Mouse (Mus musculus) telencephalon, adult 2 months (tissue): ENCODE results near the gene Kremen1.

Experiments used
- DNase-seq: peaks from one replicate; pipeline ENCODE4 v3.0.0-alpha.2; 2011; ENCODE audit warnings: low read depth, low spot score

Kremen1 gene

GRCm38 (mm10) chr11:5215401-5216187 is 45.8 kb downstream of the Kremen1 start:
- no peak for DNase-seq

DNA sequence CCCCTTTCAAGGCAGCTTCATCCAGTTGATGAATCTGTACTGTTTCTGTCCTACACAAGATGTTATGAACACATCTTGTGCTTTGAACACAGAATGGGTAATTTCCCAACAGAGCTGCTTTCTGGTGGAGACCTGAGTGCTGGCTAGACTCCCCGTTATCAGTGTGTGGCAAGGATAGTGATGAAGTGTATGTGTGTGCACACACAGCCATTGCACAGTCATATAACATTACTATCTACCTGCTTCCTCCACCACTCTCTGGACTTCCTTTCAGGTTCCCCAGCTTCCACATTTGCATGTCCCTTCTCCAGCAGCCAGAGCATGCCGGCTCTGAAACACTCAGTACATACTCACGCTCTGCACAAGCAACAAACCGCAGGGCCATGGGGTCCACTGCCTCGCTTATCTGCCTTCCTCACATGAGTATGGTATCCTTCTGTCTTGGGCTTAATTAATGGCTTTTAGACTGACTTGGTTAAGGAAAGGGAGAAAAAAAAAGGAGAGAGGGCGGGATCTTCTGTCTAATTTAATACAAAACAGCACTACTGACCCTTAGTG is 46.8 kb downstream of the Kremen1 start:
- no peak for DNase-seq

DNA sequence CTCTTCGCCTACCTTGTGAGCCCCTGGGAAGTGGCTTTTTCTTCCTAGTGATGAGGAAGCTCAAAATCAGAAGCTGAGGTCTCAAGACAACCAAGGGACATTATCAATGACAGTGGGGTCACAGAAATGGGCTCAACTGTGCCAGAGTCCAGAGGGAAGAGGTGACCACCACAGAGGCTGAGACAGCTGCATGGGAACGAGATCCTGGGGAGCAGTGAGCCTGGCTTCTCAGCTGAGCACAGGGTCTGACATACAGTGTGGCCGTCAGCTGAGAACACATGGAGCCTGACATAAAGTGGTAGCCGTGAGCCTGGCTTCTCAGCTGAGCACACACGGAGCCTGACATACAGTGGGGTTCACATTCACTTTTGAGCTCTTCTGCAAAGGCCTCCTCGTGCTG is 58.3 kb downstream of the Kremen1 start:
- DNase-seq = no peak

- DNase-seq = no peak
These were observed 59.3 kb downstream of the Kremen1 start for GRCm38 (mm10) chr11:5201799-5202680.

DNA sequence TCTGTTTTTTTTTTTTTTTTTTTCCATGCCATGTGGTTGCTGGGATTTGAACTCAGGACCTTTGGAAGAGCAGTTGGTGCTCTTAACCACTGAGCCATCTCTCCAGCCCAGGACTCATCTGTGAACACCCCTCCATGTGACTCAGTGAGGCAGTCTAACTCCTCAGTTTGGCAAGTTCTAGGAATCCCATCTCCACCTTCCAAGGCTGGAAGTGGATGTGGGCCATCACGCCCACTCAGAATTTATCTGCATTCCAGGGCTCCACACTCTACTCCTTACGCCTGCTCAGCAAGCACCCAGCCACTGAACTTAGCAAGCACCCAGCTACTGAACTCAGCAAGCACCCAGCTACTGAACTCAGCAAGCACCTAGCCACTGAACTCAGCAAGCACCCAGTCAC is 61.5 kb downstream of the Kremen1 start:
- no peak for DNase-seq

- no peak for DNase-seq
These were observed 64.3 kb downstream of the Kremen1 start for GRCm38 (mm10) chr11:5197068-5197467.

GRCm38 (mm10) chr11:5196583-5196982 is 64.8 kb downstream of the Kremen1 start:
- DNase-seq = no peak

- DNase-seq = no peak
These were observed 67.8 kb downstream of the Kremen1 start for GRCm38 (mm10) chr11:5193576-5193881.

- no peak for DNase-seq
These were observed 68.3 kb downstream of the Kremen1 start for GRCm38 (mm10) chr11:5192840-5193575.

DNA sequence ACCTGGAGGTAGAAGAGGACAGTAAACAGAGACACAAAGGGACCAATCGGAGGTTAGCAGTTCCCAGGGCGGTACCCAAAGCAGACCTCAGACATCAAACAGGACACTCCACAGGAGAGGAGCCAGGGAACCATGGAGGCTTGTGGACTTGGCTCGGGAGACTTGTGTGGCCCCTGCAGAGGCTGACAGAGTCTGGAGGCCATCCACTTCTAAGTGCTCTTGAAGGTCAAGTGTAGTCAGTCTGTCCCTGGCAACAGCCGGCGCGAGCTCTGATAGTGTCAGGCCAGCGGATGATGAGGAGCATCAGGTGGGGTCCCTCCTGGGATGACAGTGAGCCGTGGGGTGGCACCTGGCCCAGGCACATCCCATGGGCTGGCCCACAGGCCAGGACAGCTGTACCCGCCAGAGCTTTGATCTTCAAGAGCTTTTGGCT is 69.3 kb downstream of the Kremen1 start:
- DNase-seq = no peak

GRCm38 (mm10) chr11:5189239-5189933 is 72.0 kb downstream of the Kremen1 start:
- no peak for DNase-seq

DNA sequence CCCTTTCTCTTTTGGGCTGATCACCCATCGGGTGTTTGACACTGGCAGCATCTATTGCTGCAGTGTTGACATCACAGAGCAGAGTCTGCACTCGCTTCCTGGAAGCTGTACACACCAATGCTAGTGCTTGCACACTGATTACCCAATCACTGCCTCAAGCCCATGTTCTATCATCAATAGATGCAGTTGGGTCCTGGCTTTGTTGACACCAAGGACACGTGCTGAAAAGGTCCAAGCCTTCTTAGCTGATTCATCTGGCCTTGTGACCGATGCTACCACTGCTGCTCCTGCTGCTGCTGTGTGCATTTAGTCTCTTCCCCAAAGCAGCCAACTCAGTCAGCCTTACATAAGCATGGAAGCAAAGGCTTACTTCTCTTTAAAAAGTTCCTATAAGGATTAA is 73.2 kb downstream of the Kremen1 start:
- DNase-seq = no peak

- DNase-seq = no peak
These were observed 76.5 kb downstream of the Kremen1 start for GRCm38 (mm10) chr11:5184832-5185231.

- no peak for DNase-seq
These were observed 77.1 kb downstream of the Kremen1 start for GRCm38 (mm10) chr11:5184250-5184649.

GRCm38 (mm10) chr11:5182870-5183269 is 78.5 kb downstream of the Kremen1 start:
- DNase-seq = no peak

DNA sequence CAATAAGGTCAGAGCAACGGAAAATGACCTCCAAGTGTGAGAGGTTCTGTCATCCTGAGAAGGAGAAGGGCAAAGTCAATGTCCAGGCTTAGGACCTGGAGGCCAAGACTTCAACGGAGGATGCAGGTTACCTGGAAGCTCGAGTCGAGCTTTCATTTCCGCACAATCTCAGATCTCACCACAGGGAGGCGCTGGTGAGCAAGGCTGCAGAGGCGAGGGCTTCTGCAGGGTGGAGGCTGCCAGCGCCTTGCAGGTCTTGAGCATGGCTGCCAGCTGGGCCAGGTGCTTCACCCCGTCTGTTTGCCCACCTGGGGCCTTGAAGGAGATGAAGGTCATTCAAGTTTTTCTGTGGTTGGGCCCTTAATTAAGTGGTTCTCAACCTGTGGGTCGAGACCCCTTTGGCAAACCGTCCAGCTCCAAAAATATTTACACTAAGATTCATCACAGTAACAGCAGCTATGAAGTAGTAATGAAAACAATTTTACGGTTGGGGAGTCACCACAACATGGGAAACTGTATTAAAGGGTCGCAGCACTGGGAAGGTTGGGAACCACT is 79.4 kb downstream of the Kremen1 start:
- DNase-seq = no peak

GRCm38 (mm10) chr11:5179391-5179790 is 82.0 kb downstream of the Kremen1 start:
- DNase-seq = no peak

DNA sequence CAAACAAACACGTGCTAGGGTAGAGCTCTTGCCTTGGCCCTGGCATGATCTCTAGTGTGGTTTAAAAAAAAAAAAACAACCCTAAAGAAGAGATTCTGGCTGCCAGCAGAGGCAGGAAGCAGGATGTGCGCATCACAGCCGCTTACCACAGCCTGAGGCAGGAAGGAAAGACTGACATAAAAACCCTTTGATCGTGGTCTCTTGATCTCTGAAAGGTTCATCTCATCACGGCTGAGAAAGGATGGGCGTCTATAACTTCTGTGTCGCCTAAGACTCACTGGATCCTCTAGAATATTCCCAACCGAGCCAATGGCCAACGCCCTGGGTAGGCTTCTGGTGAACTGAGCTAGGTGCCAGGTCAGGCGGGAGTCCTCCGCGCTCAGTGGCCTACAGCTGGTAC is 84.2 kb downstream of the Kremen1 start:
- DNase-seq = no peak

GRCm38 (mm10) chr11:5176685-5177084 is 84.7 kb downstream of the Kremen1 start:
- DNase-seq = no peak

- no peak for DNase-seq
These were observed 85.5 kb downstream of the Kremen1 start for GRCm38 (mm10) chr11:5175866-5176265.

DNA sequence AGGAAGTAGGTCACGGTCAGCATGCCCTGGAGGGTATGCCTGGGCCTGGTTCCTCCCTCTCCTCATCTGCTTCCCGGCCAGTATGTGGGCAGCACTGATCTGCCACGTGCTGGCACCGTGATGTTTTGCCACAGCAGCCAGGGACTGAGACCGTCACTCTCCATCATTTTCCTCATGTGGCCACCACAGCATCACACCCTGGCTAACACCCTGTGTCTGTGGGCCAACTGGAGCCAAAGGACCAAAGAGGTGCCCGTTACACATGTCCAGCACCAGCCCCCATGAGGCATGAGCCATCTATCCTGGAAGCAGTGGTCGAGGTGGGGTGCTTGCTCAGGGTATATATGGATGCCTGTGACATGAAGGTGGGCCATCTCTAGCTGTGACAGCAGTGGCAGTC is 86.2 kb downstream of the Kremen1 start:
- no peak for DNase-seq
